Mouse (Mus musculus) MEL (cell line): ENCODE measurements around the gene Mical3. TPM values are rescaled to one million over a fixed set of nuclear protein-coding genes. Genes with fewer than 3 reads are reported as not detected.

ENCODE experiments used
- DNase-seq: peaks from one replicate; pipeline ENCODE4 v3.0.0; 2011; ENCODE audit warnings: low read depth, low spot score
- H3K27ac ChIP-seq: 2 replicates; pipeline ENCODE4 v1.5.1; 2012; ENCODE audit warnings: low read depth, mild to moderate bottlenecking, control low read depth, low read length, moderate library complexity; ENCODE audit not compliant: control insufficient read depth
- H3K27me3 ChIP-seq, 2 experiments: fragments of 150-350 bp in 1 of 2; sonication (generic) in 1 of 2; 2 replicates each; pipeline ENCODE4 v1.6.1; 2012; ENCODE audit warnings: low read length in 2 of 2, mild to moderate bottlenecking in 2 of 2, improper control_type of control experiment in 1 of 2, moderate library complexity in 1 of 2; ENCODE audit not compliant: insufficient read depth in 2 of 2, control insufficient read depth in 1 of 2
- H3K36me3 ChIP-seq, 2 experiments: 2 replicates each; pipeline ENCODE4 v1.6.1; 2012 to 2014; ENCODE audit warnings: low read length in 2 of 2, improper control_type of control experiment in 1 of 2, inconsistent platforms in 1 of 2, mild to moderate bottlenecking in 1 of 2; ENCODE audit not compliant: insufficient read depth in 2 of 2, control insufficient read depth in 1 of 2
- H3K4me1 ChIP-seq, 2 experiments: fragments of 150-350 bp in 1 of 2; sonication (generic) in 1 of 2; 2 replicates each; pipeline ENCODE4 v1.6.1; 2012; ENCODE audit warnings: low read length in 2 of 2, improper control_type of control experiment in 1 of 2, mild to moderate bottlenecking in 1 of 2; ENCODE audit not compliant: insufficient read depth in 2 of 2, control insufficient read depth in 1 of 2
- H3K4me3 ChIP-seq, 2 experiments: fragments of 150-350 bp in 1 of 2; sonication (generic) in 1 of 2; 2 replicates each; pipeline ENCODE4 v1.5.1; 2012; ENCODE audit warnings: low read depth in 2 of 2, low read length in 2 of 2, mild to moderate bottlenecking in 2 of 2, moderate library complexity in 2 of 2, control low read depth in 1 of 2, improper control_type of control experiment in 1 of 2; ENCODE audit not compliant: control insufficient read depth in 1 of 2, insufficient read depth in 1 of 2
- H3K79me2 ChIP-seq: 2 replicates; pipeline ENCODE4 v1.6.1; 2012; ENCODE audit warnings: mild to moderate bottlenecking, low read length, moderate library complexity; ENCODE audit not compliant: control insufficient read depth, poor library complexity, insufficient read depth
- H3K9ac ChIP-seq: 2 replicates; pipeline ENCODE4 v1.6.1; 2012; ENCODE audit warnings: low read depth, mild to moderate bottlenecking, control low read depth, low read length, moderate library complexity; ENCODE audit not compliant: control insufficient read depth, poor library complexity, severe bottlenecking
- H3K9me3 ChIP-seq: fragments of 150-350 bp; sonication (generic); replicated peaks from 2 replicates; pipeline ENCODE4 v1.6.1; 2012; ENCODE audit warnings: mild to moderate bottlenecking, low read length, improper control_type of control experiment, moderate library complexity; ENCODE audit not compliant: insufficient read depth
- BHLHE40 ChIP-seq: IDR thresholded peaks from 2 replicates; pipeline ENCODE4 v1.6.1; 2012; ENCODE audit warnings: low read depth, mild to moderate bottlenecking, inconsistent platforms, low read length, improper control_type of control experiment, borderline replicate concordance
- CHD1 ChIP-seq: IDR thresholded peaks from 2 replicates; pipeline ENCODE4 v1.6.1; 2012; ENCODE audit warnings: low read depth, mild to moderate bottlenecking, inconsistent platforms, low read length, improper control_type of control experiment
- CTCF ChIP-seq, 3 experiments: IDR thresholded peaks in 2 of 3; conservative IDR thresholded peaks in 1 of 3; 2 replicates each; pipeline ENCODE4 v1.5.1; 2011 to 2012; ENCODE audit warnings: low read length in 3 of 3, low read depth in 2 of 3, mild to moderate bottlenecking in 2 of 3, improper control_type of control experiment in 1 of 3, inconsistent platforms in 1 of 3, mixed read lengths in 1 of 3, moderate library complexity in 1 of 3; ENCODE audit not compliant: control insufficient read depth in 1 of 3, insufficient read depth in 1 of 3, poor library complexity in 1 of 3, severe bottlenecking in 1 of 3
- E2F4 ChIP-seq: IDR thresholded peaks from 2 replicates; pipeline ENCODE4 v1.6.1; 2011; ENCODE audit warnings: low read depth, low read length, improper control_type of control experiment, borderline replicate concordance
- EP300 ChIP-seq, 2 experiments: IDR thresholded peaks; 2 replicates each; pipeline ENCODE4 v1.6.1; 2011; ENCODE audit warnings: improper control_type of control experiment in 2 of 2, low read length in 2 of 2, low read depth in 1 of 2, mild to moderate bottlenecking in 1 of 2
- GATA1 ChIP-seq: IDR thresholded peaks from 2 replicates; pipeline ENCODE4 v1.6.1; 2011; ENCODE audit warnings: low read depth, low read length, improper control_type of control experiment
- HCFC1 ChIP-seq: IDR thresholded peaks from 2 replicates; pipeline ENCODE4 v1.6.1; 2012; ENCODE audit warnings: low read depth, mild to moderate bottlenecking, inconsistent platforms, low read length, improper control_type of control experiment, moderate library complexity
- KAT2A ChIP-seq: conservative IDR thresholded peaks from 2 replicates; pipeline ENCODE4 v1.6.1; 2012; ENCODE audit warnings: low read depth, low read length, improper control_type of control experiment, inconsistent platforms
- MAFK ChIP-seq: IDR thresholded peaks from 2 replicates; pipeline ENCODE4 v1.6.1; 2011; ENCODE audit warnings: low read depth, mild to moderate bottlenecking, low read length, improper control_type of control experiment, borderline replicate concordance
- MYB ChIP-seq: IDR thresholded peaks from 2 replicates; pipeline ENCODE4 v1.6.1; 2011; ENCODE audit warnings: mild to moderate bottlenecking, low read depth, low read length, improper control_type of control experiment
- NELFE ChIP-seq: IDR thresholded peaks from 2 replicates; pipeline ENCODE4 v1.6.1; 2011; ENCODE audit warnings: low read depth, low read length, improper control_type of control experiment
- RCOR1 ChIP-seq: IDR thresholded peaks from 2 replicates; pipeline ENCODE4 v1.6.1; 2012; ENCODE audit warnings: low read depth, mild to moderate bottlenecking, inconsistent platforms, low read length, improper control_type of control experiment
- SIN3A ChIP-seq: IDR thresholded peaks from 2 replicates; pipeline ENCODE4 v1.6.1; 2012; ENCODE audit warnings: low read length, improper control_type of control experiment, inconsistent platforms
- SMC3 ChIP-seq: IDR thresholded peaks from 2 replicates; pipeline ENCODE4 v1.6.1; 2011; ENCODE audit warnings: low read depth, low read length, improper control_type of control experiment
- TBP ChIP-seq: IDR thresholded peaks from 2 replicates; pipeline ENCODE4 v1.8.0; 2011; ENCODE audit warnings: low read depth, low read length, improper control_type of control experiment
- TCF12 ChIP-seq: IDR thresholded peaks from 2 replicates; pipeline ENCODE4 v1.6.1; 2014; ENCODE audit warnings: low read depth, mild to moderate bottlenecking, inconsistent platforms, low read length, improper control_type of control experiment, moderate library complexity
- UBTF ChIP-seq: IDR thresholded peaks from 2 replicates; pipeline ENCODE4 v1.6.1; 2012; ENCODE audit warnings: low read depth, mild to moderate bottlenecking, inconsistent platforms, low read length, improper control_type of control experiment, moderate library complexity, borderline replicate concordance; ENCODE audit not compliant: insufficient read depth
- USF1 ChIP-seq: IDR thresholded peaks from 2 replicates; pipeline ENCODE4 v1.6.1; 2014; ENCODE audit warnings: low read depth, mild to moderate bottlenecking, inconsistent platforms, low read length, improper control_type of control experiment, moderate library complexity
- ZKSCAN1 ChIP-seq: IDR thresholded peaks from 2 replicates; pipeline ENCODE4 v1.6.1; 2012; ENCODE audit warnings: low read depth, mild to moderate bottlenecking, inconsistent platforms, low read length, improper control_type of control experiment, moderate library complexity
- ZMIZ1 ChIP-seq: IDR thresholded peaks from 2 replicates; pipeline ENCODE4 v1.6.1; 2012; ENCODE audit warnings: low read depth, mild to moderate bottlenecking, inconsistent platforms, low read length, improper control_type of control experiment, moderate library complexity
- ZNF384 ChIP-seq: IDR thresholded peaks from 2 replicates; pipeline ENCODE4 v1.6.1; 2012; ENCODE audit warnings: low read depth, mild to moderate bottlenecking, inconsistent platforms, low read length, improper control_type of control experiment
- polyA plus RNA-seq, 2 experiments: library from polyadenylated mRNA; stranded (reverse) in 1 of 2; unstranded in 1 of 2; fragments of >175 nt in 1 of 2; fragments of >200 nt in 1 of 2; gene quantifications; 2 replicates each; pipeline versions ENCODE4 v1.2.1 to v1.2.4; 2012; ENCODE audit warnings: low replicate concordance in 2 of 2, low read depth in 1 of 2; ENCODE audit not compliant: insufficient read length in 2 of 2, insufficient read depth in 1 of 2, missing spikeins in 1 of 2
- total RNA-seq: library from RNA; depleted of rRNA; stranded (reverse); fragments of 300-350 nt; gene quantifications from 2 replicates; pipeline ENCODE4 v1.2.3, GENCODE M21; 2012

Gene Mical3
- total and polyA plus RNA-seq, 3 experiments: 19.8 to 125 (median 31.4) TPM

DNA sequence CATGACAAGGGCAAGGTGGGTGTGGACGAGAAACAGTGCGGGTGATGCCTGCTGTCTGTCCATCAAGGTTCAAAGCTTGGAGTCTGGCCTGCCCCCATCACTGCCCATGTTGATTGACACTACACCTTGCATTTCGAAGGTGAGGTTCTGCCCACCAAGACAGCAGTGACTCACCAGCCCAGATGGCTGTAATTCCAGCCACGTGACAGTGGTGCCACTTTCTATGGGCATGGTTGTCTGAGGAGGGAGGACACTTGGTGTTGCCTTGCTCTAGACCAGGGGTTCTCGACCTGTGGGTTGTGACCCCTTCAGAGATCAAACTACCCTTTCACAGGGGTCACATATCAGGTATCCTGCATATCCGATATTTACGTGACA, 62.7 kb downstream of the Mical3 start:
- Histone ChIP-seq H3K27me3 (no peaks in the 10 kb centered on the region), H3K36me3 (no peaks in the 10 kb centered on the region; a peak in 1 of 4 replicates), H3K4me1 (no peaks in the 10 kb centered on the region), H3K27ac (no peak overlapping the region), H3K4me3 (no peak overlapping the region), H3K79me2 (peaks cover 9% of the 10 kb centered on the region; the same call in 1 of the 2 replicates), H3K9me3 (no peaks in the 10 kb centered on the region), H3K9ac (no peak overlapping the region)
- TF ChIP-seq RCOR1 (no peak), BHLHE40 (no peak), USF1 (no peak)
- DNase-seq: no peak

DNA sequence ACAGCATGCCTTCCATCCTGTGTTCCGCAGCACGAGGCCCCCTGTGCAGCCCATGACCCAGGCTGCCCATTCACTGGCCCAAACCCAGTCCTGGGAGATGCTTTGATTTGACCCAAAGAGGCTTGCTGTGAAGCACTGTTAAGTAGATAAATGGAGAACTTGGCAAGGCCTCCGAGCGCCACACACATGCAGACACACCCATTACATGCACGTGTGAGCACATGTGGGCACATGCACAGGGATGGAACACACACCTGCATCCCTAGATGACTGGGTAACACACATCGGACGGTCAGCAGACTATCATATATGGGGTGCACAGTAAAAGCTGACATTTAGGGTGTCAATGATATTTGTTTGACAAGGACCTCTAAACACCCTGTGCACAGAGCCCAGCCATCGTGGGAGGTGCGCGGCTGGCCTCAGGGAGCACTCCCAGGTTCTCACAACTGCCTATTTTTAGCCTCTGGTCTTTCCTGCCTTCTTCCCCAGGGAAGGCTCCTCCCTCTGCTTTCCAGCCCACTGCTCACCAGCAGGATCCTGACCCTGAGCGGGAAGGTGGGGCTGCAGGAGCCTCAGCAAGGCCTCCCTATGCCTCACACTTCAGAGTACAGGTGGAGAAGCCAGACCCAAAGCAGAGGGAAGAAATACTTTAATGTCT, 63.2 kb downstream of the Mical3 start:
- H3K9ac ChIP-seq: no peak overlapping the region
- H3K36me3 ChIP-seq: no peaks in the 10 kb centered on the region; a peak in 1 of 4 replicates
- no peaks in the 10 kb centered on the region for H3K9me3 ChIP-seq
- H3K4me3 ChIP-seq: no peak overlapping the region
- no peak overlapping the region for H3K27ac ChIP-seq
- no peaks in the 10 kb centered on the region for H3K27me3 ChIP-seq
- TF ChIP-seq TCF12: no peak
- no peak for TF ChIP-seq ZKSCAN1
- TF ChIP-seq E2F4: no peak
- TF ChIP-seq TBP: no peak
- TF ChIP-seq HCFC1: no peak
- TF ChIP-seq UBTF: no peak
- TF ChIP-seq BHLHE40: no peak
- no peak for TF ChIP-seq ZMIZ1
- TF ChIP-seq ZNF384: no peak
- TF ChIP-seq SMC3: no peak
- no peak for TF ChIP-seq GATA1
- no peak for TF ChIP-seq SIN3A
- TF ChIP-seq EP300 (IDR thresholded peaks at IDR 0.05; ENCODE audit: low read depth in 1 of 2, low read length in 2 of 2): no peak
- no peak for TF ChIP-seq CTCF (IDR thresholded peaks at IDR 0.05 in 2 of 3, conservative IDR thresholded peaks at IDR 0.05 in 1 of 3; ENCODE audit: control insufficient read depth in 1 of 3, insufficient read depth in 1 of 3, low read depth in 2 of 3, low read length in 3 of 3, poor library complexity in 1 of 3, severe bottlenecking in 1 of 3)
- no peak for TF ChIP-seq CHD1
- no peak for TF ChIP-seq KAT2A
- no peak for TF ChIP-seq NELFE
- no peak for TF ChIP-seq MAFK
- TF ChIP-seq MYB: no peak
- DNase-seq: no peak
- H3K79me2 ChIP-seq: peaks cover 9% of the 10 kb centered on the region; the same call in 1 of the 2 replicates
- H3K4me1 ChIP-seq: no peaks in the 10 kb centered on the region
